Mouse (Mus musculus) spleen, adult 2 months (tissue): ENCODE results near the gene Il9.

Experiments
- CTCF ChIP-seq: fragments of 200-500 bp; IDR thresholded peaks from 2 replicates; pipeline ENCODE4 v1.5.1; 2011; ENCODE audit warnings: mild to moderate bottlenecking, inconsistent platforms; ENCODE audit not compliant: insufficient read depth, insufficient read length, insufficient replicate concordance; ENCODE audit errors: extremely low read depth
- POLR2A ChIP-seq: fragments of 200-500 bp; IDR thresholded peaks from 2 replicates; pipeline ENCODE4 v1.6.1; 2011; ENCODE audit warnings: low read depth, low read length, inconsistent platforms

GRCm38 (mm10) chr13:56488012-56488411, 6.0 kb upstream of the Il9 start:
- no peak for TF ChIP-seq POLR2A
- no peak for TF ChIP-seq CTCF
